Mouse (Mus musculus) thymus, postnatal 14 days (tissue): Measurements from ENCODE around the gene Bpifb3.

Experiments used
- DNase-seq: peaks from one replicate; pipeline ENCODE4 v3.0.0; 2021

The Bpifb3 gene

DNA sequence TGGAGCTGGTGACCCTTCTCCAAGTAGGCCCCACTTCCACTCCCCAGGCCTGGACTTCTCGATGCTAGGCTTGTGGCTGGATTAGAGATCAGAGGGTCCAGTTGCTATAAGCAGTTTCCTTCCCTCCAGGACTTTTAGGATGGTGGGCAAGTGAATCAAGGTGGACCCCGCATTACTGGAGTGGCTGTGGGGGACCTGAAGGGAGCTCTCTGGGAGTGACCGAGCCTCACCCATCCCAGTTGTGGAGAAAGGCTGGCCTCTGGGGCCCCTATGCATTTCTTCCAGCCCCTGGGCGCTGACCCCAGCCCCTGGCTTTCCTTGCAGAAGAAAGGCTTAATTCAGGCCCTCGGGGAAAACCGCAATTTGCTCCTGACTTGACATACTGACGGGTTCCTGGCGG, at the start of gene Bpifb3:
Gene Bpifb3, plus strand, starts transcription at position 301 of the 400 bp plus-strand sequence.
- DNase-seq = no peak

DNA sequence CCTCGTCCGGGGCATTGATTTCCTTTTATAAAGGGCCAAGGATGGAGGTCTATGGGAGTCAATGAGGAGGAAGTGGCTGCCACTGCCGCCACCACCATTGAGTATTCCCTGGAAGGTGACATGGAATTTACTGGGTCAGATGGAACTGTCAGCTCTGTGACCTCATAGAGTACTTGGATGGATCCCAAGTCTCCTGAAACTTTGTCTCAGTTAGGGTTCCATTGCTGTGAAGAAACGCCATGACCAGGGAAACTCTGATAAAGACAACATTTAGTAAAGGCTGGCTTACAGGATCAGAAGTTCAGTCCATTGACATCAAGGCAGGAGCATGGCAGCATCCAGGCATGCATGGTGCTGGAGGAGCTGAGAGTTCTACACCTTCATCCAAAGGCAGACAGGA, 47.0 kb upstream of the Bpifb3 start, which contains the start of gene Sun5:
Gene Sun5, minus strand, starts transcription at position 101 of the 400 bp plus-strand sequence.
- DNase-seq = no peak

DNA sequence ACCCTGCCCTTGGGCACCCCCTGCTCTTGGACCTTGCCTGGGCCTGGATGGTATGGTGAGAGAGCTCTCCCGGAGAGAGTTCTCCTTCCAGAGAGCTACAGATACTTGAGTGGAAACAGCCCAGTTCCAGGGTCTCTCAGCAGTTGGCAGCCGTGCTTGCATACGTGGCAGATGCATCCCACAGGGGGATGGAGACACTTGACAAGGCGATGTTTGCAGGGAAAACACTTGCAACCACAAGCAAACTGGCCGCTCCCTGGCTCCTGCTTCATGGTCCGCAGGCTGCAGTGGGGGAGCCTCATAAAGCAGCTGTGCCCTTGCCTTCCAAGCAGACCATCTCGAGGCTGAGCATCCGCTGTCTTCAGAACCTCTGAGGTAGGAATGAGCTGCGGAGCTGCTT, 43.3 kb upstream of the Bpifb3 start, which contains the start of gene Bpifb2:
Gene Bpifb2, plus strand, starts transcription at position 301 of the 400 bp plus-strand sequence.
- no peak for DNase-seq

DNA sequence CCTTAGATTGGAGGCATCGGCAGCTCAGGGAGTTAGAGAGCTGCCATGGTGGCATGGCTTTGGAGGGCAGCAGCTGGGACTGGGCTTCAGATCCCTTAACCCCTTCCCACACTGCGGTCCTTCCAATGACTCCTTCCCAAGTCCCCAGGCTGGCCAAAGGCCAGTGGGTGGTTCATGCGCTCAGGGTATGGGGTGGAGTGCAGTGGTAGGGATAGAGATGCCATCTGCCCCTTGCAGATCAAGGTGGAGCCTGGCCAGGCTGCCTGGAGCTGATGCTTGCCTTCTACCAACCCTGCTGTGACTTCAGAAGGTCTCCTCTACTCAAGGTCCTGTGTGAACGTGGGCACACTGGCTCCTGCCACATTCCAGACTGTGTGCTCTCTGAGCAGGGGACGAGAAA, 18.9 kb upstream of the Bpifb3 start:
- no peak for DNase-seq

DNA sequence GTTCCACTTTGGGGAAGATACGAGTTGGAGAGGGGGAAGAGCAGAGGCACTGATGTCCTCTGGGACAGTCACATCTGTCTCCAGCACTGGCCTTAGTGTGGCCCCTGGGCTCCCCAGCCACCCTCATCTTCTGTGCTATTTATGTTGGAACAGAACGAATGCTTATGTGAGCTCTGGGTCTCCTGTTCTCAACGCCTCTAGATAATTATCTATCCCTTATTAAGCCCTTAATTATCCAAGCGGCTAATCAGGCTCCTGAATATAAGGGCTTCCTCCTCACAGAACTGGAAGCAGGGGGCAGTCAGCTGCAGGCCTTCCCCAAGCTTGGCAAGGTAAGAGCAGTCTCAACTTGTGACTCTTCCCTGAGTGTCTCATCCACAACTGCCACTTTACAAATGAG, 17.9 kb upstream of the Bpifb3 start, which contains the start of gene Bpifb6:
Gene Bpifb6, plus strand, starts transcription at position 301 of the 400 bp plus-strand sequence.
- DNase-seq = no peak

DNA sequence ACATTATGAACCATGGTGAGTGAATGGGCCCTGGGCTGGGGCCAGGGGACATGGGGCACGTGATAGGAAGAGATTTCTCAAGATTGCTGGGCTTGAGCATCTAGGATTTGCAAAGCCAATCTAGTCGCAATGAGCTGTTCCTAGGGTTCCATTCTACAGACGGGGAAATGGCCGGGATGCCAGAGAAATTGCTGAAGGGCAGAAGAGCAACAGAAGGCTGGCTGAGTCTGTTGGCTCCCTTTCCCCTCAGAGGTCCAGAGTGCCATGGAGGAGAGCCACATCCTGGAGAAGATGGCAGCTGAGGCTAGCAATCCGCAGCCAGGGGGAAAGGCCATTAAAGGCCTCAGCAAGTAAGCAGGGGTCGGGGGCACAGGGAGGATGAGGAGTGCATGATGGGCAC, 15.3 kb upstream of the Bpifb3 start:
- no peak for DNase-seq

DNA sequence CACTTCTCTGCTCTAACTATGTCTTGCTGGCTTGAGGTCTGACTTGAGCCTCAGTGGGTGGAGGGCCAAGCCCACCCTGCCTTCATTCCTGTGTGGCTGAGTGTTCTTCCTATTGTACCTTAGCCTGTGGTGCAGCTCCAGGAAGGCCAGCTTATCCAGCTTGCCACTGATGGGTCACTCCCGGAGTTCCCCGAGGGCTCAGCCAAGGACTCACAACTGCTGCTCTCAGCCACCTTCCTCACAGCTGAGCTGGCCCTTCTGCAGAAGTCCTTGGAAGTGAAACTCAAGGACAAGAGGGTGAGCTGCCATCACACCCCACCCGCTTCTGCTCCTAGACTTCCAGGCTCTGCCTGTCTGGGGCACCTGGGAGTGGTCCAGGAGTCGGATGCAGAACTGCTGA, 11.4 kb upstream of the Bpifb3 start:
- no peak for DNase-seq

DNA sequence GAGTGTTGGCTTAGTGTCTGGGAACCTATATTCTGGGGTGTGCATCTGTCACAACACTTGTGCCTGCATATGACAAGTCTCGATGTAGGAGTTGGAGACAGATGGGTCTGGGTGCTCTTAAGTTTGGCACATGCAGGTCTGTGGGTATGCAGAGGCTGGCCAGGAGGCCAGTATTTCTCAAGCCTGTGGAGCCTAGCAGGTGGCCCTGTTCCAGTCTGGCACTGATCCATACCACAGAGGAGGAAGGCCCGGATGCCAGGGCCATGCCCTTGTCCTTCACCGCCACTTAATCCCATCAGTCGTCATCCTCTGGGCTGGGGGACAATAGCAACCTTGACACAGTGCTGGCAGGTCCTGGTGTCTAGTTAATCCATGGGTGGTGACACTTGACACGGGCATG, 3.9 kb upstream of the Bpifb3 start:
- DNase-seq = no peak

DNA sequence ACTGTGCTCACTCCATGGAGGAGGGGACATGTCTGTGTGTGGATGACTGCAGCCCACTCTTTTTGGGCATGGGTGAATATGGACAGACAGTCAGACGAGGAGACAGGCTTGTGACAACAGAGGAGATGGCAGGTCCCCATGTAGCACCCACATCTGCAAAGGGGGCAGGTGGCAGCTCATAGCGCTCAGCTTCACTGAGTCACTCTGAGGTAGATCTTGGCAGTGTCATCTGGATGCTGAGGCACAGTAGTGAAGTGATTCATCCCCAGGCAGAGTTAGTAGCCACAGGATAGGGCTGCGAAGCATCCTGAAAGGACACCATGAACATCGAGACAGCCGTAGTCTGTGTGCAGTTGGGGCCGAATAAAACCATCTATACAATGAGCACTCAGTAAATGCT, 3.2 kb downstream of the Bpifb3 start:
- DNase-seq = no peak

DNA sequence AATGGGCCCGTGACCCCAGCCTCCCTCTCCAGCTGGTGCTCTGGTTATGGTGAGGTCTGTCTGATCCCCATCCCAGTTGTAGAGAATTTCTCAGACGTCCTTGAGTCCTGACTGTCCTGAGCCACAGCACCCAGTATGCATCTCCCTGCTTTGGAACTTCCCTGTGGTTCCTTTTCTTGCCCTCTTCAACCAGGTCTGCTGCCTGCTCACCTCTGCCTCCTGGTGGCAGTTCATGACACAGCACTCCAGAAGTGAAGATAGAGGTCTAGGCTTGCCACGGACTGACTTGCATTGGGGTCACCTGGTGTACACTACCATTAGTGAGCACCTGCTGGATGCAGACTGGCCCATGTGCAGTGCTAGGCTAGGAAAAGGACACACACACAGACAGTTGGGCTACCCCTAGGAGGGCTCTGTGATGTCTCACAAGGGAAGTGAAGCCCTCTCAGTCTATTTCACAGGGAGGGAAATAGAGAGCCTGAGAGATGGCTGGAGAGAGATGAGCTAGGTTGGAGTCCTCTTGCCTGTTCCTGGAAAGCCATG, 11.9 kb downstream of the Bpifb3 start:
- DNase-seq = peak; percentile 51

DNA sequence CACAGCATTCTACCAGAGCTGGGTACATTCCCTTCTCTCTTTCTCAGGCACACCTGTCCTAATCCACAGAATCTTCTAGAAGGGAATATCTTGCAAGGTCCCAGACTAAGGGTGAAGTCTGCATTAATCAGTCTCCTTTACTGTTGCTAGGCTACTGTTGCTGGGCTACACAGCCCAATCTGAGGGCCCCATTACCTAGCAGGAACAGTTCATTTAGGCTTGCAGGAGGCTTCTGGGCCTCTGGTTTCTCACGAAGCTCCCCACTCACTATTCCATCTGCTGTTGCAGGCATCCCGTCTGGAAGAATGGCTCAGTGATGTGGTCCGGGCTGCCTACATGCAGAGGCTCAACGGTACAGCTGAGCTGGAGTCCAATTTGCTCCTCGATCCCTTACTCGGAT, 13.1 kb downstream of the Bpifb3 start:
- no peak for DNase-seq

DNA sequence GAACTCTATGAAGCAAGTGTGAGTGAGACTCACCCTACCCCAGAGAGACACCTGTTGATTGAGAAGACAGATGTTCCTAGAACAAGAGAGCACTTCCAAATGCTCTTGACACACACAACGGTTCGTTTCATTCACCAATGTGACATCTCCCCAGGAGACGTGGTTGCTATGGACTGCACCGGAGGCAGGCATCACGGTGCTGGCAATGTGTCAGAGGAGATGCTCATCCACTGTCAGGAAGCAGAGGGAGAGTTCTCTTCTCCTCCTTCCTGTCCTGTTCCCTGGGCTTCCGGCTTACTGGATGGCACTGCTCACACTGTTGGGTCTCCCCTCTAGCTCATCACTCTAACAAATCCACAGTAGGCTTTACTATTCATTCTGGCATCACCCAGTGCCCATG, 15.3 kb downstream of the Bpifb3 start:
- no peak for DNase-seq

DNA sequence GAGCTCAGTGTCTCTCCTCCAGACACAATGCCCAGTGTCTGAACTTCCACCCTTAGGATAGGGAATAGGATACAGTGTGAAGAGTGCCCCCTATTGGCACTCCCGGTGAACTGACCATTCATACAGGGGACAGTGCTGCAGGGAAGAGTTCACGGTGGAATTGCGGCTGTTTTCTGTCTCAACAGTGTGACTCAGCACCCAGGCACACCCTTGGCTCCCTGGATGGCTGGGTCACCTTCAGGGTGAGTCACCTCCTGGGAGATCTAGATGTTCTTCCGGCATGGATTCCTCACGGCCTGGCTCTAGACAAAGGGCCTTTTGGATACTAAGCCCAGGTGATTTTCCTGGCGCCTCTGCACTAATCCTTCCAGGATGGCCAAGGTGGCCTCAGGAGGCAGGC, 17.3 kb downstream of the Bpifb3 start:
- no peak for DNase-seq

DNA sequence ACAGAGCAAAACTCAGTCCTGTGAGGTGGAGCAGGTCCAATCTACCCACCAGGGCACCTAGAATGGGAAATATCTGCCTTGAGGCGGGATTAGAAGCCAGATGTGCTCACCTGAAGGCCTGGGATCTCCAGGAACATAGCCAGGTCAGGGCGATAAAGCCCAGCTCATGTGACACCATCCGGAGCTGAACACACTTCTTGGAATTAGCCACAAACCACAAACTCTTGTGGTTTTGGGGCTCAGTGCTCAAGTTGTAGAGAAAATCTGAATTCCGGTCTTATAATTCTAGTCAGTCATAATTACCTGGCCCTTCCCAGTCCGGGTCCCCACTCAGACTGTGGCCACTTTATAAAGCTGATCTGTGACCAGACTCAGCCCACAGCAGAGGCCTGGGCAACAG, 19.8 kb downstream of the Bpifb3 start, which contains the start of gene Bpifb4:
Gene Bpifb4, plus strand, starts transcription at position 370 of the 400 bp plus-strand sequence.
- DNase-seq = no peak

DNA sequence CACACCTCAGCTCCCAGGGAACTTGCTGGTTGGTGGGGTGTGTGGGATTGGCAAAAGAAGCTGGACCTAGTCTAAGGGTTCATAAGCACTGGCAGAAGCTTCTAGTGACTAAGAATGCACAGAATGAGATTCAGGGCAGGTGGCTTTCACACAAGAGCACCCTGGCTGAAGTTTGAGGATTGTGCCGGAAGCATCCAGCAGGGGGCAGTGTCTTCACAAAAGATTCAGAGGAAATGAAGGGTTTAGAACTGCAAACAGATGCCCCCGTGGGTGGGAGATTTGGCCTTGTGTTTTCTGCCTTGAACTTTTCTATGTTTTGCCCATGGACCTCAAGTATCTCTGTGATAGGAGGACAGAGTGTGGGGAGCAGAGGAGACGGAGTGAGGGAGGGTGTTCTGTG, 25.5 kb downstream of the Bpifb3 start:
- DNase-seq = peak; percentile 45

DNA sequence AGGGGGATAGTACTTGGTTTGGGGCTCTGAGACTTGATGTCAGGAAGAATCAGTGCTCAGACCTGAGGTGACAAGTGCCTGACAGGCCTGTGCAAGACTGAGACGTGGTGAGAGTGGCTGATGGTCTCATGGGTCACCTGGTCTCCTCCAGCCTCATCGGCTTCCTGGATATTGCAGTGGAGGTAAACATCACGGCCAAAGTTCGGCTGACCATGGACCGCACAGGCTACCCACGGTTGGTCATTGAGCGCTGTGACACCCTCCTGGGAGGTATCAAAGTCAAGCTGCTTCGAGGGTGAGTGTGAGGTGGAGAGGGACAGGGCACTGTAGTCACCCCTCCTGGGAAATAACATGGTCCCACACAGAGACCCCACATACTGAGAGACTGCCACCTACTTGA, 26.5 kb downstream of the Bpifb3 start:
- no peak for DNase-seq

DNA sequence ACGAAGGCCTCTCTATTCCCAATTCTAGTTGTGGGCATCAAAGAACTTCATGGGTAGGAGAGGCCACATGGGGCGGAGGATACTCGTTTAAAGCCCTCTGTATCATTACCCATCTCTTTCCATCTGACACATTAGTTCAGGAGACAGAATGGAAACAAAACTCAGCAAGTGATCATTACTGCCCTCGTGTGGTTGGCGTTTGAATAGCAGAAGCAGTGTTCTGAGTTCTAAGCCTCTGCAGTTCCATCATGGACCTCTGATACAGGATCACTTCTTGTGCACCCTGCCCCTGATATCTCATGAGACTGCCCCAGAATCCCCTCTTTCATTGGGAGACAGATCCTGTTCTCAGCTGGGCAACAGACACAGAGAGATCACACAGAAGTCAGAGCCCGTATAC, 34.9 kb downstream of the Bpifb3 start:
- peak; percentile 49 for DNase-seq

DNA sequence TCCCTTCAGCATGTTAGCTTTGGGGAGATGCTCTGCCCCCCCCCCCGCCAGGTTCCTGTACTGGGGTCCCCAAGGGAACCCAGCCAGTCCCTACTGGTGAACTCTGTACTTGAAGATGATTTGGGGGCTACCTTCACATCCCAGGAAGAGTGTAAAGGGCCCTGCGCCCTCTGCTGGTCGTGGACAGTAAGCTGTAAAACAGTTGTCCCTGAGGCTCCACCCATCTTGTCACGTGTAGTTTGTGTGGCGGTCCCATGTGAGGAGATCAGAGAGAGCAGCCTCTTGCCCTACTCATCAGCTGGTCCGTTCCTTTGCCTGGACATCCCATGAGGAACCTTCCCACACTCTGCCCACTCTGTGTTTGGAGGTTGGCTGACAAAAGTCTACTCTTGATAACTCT, 35.8 kb downstream of the Bpifb3 start:
- peak; percentile 62 for DNase-seq

DNA sequence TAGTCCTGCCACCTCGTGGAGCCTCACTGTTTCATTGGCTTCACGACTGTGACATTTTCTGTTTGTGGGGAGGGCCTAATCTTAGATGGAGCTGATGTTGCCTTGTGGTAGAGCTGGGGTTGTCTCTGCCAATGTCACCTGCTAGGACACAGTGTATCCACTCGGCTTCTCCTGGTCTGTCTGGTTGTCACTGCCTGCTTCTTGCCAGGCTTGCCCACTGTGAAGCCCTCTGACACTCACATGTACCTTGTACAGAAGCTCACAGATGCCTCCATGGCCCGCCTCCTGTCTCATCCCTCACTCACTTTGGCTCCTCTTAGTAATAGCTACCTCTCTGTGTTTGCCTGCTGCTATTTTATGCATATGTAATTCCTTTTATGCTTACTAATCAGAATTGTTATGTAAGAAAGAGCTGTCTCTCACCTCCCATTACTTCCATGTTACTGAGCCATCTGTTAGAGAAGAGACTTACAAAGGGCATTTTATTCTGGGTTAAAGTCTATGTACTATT, 44.8 kb downstream of the Bpifb3 start:
- no peak for DNase-seq

DNA sequence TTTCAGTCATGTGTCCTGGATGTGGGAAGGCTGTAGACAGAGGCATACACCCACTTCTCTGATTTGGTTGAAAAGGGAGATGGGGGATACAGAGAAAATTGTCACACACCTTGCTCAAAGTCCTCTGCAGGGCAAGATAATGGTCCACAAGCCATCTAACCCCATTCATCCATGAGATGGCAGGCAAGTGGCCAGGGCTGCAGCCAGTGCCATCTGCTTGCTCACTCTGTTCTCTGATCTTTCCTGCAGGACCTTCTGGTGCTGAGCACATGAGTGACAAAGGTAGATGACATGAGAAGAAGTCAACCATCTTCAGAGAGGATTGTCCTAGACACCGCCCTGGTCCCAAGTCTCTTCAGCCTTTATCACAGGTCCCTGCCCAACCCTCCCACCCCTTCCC, 45.3 kb downstream of the Bpifb3 start:
- no peak for DNase-seq

DNA sequence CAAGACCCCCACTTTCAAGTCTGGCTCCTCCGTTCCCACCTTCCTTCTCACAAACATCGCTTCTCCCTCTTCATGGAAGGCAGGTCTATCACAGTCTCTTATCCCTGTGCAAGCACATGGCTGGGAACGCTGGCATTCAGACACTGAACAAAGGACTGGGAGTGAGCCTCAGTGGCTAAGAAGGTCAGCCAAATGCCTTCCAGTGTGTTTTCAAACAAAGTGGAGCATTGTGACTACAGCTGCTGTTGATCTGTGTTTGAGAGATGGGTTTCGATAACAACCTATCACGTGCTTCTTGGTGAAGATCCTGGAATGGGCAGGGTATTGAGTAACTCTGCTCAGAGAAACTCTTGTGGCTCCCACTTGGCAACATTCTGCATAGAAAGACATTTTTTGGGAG, 52.2 kb downstream of the Bpifb3 start:
- no peak for DNase-seq

DNA sequence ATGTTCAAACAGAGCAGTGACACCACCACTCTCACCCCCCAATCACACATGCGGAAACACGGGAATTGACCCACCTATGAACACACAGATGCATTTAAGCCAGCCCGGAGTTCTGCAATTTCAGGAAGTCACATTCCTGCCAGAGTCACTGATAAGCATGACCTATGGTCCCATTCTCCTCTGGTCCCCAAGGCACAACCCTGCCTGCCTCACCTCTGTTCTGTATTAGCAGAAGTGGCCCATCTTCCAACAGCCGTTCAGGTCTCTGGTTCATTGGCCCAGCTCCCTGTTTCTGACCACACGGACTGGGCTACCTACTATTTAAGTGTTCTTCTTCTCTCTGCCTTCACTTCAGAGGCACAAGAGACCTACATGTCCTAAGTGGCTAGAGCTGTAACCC, 56.6 kb downstream of the Bpifb3 start, which contains the start of gene Bpifa6:
Gene Bpifa6, plus strand, starts transcription at position 364 of the 400 bp plus-strand sequence.
- no peak for DNase-seq
